Mouse (Mus musculus) activated CD4-positive, CD25-positive, alpha-beta regulatory T cell, adult 4 months (primary cell): ENCODE results near the gene Med24. TPM values are rescaled to one million over a fixed set of nuclear protein-coding genes. Genes with fewer than 3 reads are reported as not detected.
"Not testable (repeated sequence)": the region's sequence is repeated elsewhere in the genome, so short reads cannot be mapped to it uniquely, and the experiment has no call there.

Experiments used
- ATAC-seq: one replicate; pipeline ENCODE4 v1.8.0; 2017
- polyA plus RNA-seq, 2 experiments: library from polyadenylated mRNA; unstranded; fragments of 100-300 nt; shearing (Covaris generic); gene quantifications; one replicate each; pipeline ENCODE4 v1.2.1; 2017

Gene Med24
- polyA plus RNA-seq, 2 experiments from 2014 or later: 19.1 to 27.9 TPM

DNA sequence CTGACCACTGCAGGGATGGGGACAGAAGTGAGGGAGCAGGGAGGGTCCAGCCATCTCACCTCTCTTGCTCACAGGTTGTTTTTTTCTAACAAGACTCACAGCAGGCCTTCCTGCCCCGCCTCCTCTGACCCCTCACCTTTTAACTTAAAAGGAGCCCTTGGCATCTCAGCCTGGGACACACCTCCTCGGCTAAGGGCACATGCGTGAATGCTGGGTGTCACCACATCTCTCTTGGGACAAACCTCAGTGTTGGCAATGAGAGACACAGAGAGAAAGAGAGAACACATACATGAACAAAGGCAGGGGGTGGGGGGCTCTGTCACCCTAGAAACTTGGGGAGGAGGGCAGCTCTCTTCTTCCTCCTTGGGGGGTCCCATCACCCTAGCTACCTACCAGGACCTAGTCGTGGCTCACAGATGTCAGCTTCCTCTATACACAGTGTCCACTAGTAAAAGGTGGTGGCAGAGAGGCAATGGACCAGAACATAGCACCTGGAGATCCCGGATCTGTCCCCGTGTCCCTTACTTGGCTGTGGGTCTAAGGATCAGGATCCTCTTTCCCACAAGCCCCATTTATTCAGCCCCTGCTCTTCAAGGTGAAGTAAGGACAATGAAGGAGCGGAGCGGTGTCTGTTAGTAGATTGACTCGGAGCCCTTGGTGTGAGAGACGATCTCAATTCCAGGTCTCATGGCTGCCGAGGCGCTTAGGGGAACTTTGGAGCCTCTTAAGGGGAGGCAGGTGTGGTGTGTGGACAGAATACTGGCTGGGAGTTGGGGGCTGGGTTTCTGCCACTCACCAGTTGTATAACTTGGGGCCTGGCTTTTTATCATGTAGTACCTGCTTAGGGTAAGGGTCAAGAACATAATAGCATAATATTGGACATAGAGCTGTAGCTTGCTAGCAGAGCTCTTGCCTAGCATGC, 17.0 kb upstream of the Med24 start:
- no peak for ATAC-seq

GRCm38 (mm10) chr11:98744456-98745019, 15.3 kb upstream of the Med24 start:
- ATAC-seq: no peak

GRCm38 (mm10) chr11:98743655-98744345, 14.6 kb upstream of the Med24 start:
- no peak for ATAC-seq

DNA sequence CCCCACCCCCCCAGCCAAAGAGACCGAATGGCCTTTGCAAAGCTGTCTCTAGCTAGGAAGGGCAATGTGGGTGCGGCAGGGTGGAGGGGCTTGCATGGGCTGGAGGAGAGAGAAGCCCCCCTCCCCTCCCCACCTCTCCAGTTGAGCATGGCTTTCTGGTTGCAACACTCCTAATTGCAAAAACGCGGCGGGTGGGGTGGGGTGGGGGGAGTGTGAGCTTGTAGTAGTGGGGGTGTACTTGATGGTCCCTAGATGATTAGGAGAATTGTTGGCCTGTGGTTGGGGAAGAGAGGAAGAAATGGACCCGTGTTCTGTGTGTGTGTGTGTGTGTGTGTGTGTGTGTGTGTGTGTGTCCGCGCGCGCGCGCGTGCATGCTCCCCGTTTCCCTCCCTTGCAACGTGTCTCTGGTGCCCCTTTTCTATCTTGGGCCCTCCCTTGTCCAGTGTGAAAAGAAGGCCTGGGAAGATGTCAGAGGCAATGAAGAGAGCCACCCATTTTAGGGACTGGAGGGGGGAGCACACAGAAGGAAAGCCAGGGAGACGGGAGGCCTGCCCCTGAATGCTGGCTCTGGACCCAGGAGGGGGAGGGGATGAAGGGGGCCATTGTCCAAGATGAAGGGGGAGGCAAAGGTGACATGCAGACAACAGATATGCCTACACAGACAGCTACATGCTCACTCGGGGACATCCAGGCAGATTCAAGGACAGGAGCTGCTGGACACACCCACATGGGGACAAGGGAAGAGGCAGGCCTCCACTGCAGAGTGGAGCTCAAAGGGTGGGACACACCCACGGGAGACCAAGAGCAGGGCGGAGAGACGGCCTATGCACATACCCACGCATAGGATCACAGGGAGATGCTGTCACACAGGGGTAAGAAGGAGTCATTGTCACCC, 13.4 kb upstream of the Med24 start:
- no peak for ATAC-seq

- ATAC-seq: peak; percentile 77
Measured at GRCm38 (mm10) chr11:98741622-98742396, 12.6 kb upstream of the Med24 start.

DNA sequence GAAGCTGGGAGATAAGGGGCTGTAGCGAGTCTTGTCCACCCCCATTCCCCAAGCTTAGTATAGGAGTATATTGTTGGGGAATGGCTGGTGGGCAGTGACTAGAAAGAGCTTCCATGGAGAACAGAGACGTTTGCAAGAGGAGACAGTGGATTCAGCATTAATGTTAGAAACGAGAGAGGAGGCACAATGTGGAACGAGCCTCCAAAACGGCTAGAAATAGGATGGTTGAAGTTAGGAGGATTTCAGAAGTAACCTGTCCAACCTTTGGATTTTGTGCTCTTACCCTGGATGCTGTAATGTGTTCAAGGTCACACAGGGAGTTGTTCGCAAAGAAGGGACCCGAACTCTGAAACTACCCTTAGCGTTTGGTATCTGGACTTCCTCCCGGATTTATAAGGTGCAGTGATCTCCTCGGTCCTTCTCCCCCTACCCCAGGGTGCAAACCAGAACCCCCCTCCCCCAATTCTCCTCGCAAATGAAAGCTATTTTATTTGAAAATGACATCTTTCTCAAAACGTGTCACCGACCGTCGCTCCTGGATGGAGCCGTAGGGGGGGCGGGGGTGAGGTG, 11.9 kb upstream of the Med24 start:
- no peak for ATAC-seq

- peak; percentile 24 for ATAC-seq
Measured at GRCm38 (mm10) chr11:98740393-98741050, 11.3 kb upstream of the Med24 start, which contains the start of gene Thra. Gene Thra (plus strand): TSS chr11:98740638.

GRCm38 (mm10) chr11:98740026-98740392, 10.8 kb upstream of the Med24 start:
- ATAC-seq: no peak

- no peak for ATAC-seq
Measured at GRCm38 (mm10) chr11:98738925-98739324, 9.7 kb upstream of the Med24 start.

GRCm38 (mm10) chr11:98738428-98738911, 9.2 kb upstream of the Med24 start:
- ATAC-seq: no peak

GRCm38 (mm10) chr11:98737220-98737619, 8.0 kb upstream of the Med24 start:
- not testable (repeated sequence) for ATAC-seq

DNA sequence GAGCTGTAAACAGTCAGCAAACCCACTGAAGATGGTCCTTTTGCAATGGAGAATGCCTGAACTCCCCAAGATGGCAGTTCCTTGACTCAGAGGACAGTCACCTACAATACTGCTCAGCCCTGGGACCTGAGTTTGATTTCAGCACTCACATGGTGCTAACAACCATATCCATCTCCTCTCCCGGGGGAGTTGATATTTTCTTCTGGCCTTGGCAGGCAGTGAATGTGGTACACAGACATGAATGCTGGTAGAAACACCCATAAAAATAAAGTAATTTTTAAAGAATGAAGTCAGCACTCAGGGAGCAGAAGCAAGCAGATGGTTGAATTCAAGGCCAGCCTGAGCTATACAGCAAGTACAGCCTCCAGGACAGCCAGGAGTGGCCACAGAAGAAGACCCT, 6.9 kb upstream of the Med24 start:
- no peak for ATAC-seq

DNA sequence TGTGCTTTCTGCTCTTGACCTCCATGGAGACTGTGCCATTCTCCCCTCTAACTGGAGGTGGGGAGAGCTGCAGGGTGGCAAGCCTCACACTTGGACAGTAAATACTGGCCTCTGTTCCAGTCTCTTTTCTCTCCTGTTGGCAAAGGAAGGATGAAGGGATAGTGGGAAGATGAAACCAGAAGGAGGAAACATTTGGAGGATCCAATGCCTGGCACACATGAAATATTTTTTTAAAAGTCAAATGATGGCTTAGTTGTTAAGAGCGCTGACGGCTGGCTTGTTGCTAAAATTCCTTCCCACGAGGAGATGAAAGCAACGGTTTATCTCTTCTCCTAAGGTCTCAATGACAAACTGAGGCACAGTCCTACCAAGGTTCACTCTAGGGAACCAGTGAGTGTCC, 5.9 kb upstream of the Med24 start:
- ATAC-seq: no peak

DNA sequence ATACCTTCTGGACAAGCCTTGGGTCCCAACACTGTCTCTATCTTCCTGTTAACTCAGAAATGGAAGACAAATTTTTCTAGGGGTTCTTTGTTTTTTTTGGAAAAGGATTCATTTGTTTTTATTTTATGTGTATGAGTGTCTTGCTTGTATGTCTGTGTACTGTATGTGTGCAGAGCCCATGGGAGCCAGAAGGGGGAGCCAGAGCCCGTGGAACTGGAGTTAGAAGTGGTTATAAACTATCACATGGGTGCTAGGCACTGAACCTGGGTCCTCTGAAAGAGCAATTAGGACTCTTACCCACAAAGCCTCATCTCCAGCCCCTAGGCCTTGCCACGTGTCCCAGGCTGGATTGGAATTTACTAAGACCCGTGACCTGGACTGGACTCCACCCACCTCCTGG, 4.8 kb upstream of the Med24 start:
- ATAC-seq: no peak

GRCm38 (mm10) chr11:98731134-98731533, 1.9 kb upstream of the Med24 start:
- no peak for ATAC-seq

DNA sequence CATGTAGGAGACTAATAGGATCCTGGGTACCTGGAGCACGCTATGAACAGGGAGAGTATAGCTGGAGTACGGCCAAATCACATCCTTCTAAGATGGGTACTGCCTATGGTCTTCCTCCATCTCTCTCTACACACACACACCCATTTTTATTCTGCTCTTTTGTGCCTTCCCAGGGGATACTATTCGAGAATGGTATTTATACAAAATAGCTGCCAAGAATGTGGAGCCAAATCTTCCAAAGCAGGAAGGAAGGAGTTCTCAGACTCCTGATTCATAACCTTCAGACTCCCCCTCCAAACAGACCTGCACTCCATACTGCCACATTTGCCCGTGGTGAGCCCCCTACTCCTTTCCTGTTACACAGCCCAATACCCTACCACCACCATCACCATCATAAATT, 1.5 kb upstream of the Med24 start:
- ATAC-seq: no peak

DNA sequence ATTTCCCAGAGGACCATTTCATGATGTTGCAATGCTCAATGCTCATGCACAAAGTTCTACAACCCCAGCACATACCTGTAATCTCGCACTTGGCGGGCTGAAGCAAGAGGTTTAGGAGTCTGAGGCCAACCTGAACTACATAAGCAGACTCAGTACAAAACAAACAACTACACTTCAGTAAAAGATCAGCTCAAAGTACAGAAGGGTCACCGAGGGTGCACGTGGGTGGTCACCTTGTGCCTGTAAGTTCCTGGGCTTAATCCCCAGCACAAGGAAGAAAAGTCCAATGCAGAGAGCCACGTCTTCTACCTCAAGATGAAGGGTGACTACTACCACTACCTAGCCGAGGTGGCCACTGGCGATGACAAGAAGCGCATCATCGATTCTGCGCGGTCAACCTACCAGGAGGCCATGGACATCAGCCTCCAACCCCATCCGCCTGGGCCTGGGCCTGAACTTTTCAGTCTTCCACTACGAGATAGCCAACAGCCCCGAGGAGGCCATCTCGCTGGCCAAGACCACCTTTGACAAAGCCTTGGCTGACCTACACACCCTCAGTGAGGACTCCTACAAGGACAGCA, 3.2 kb downstream of the Med24 start:
- ATAC-seq: no peak

- no peak for ATAC-seq
Measured at GRCm38 (mm10) chr11:98723098-98723497, 6.1 kb downstream of the Med24 start.

DNA sequence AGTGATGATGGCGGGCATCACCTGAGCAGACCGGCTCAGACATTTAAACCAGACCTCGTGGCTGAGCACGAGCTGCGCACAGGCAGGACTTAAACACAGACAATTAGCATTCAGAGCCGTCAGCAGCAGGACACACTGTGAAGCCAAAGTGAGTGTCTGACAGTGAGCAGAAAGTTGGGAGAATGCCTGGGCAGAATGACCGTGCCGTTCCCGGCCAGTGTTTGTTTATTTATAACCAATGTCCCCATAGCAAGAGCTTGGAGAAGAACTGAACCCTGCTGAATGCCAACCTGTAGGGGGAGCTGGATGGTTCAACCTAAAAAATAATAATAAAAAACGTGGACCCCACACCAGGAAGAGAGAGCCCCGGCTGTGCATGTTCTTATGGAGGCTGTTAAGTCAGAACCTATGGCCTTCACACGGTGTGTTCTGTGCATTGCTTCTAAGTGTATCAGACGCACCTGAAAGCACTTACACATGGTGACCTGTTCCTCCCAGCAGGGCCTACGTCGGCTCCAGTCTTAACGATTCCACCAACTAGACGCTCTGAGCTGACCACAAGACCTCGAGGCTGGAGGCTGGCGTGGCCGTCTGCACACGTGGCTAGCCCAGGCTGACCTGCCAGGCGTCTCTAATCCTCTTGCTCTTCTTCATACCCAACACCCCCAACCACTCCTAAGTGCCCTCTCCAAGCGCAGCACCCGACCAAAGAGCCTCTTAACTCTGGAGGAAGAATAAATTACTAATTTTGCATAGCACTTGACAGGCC, 7.6 kb downstream of the Med24 start:
- ATAC-seq: no peak
